Mouse (Mus musculus) CD8-positive naive resting alpha-beta T cell, adult 2 months (primary cell): ENCODE results near the gene Slc4a4.

Source experiments
- DNase-seq, 2 experiments: peaks; one replicate each; pipeline ENCODE4 v3.0.0; 2022; ENCODE audit warnings: low read depth in 2 of 2, low spot score in 2 of 2

The Slc4a4 gene

DNA sequence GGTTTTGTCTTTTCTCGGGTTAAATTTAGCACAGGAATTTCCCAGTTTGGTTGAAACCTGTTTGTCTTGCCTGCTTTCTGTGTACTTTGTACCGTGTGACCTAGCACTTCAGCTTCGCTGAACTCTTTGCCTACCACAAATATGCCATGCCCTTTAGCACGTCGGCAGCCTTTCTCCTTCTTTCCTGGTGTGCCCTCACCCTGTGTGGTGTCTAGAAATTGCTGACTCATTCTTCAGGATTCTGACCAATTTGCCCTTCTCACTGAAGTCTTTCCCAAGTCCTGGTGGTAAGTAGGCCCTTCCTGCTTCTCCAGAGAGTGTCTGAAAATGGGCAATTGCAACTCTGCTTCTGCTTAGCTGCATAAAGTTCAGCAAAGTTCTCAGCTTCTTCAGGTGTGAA is 391.0 kb downstream of the Slc4a4 start:
- DNase-seq = no peak

DNA sequence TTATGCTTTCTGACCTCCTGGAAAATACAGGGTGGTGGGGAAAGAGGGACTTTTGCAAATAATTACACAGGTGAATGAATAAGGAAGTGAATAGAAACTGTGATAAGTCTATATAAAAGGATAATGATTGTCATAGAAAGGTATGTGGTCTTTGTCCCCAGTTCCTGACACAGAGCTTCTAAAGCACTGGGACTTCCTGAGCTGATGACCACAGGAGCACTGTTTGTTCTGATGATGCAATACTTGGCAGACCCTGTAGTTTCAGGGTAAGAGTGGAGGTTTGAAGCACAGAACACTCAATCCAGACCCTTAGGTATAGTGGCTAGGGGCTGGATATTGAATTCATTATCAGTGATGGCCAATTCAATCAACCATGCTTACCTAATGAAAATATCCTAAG is 391.7 kb downstream of the Slc4a4 start:
- DNase-seq = no peak

DNA sequence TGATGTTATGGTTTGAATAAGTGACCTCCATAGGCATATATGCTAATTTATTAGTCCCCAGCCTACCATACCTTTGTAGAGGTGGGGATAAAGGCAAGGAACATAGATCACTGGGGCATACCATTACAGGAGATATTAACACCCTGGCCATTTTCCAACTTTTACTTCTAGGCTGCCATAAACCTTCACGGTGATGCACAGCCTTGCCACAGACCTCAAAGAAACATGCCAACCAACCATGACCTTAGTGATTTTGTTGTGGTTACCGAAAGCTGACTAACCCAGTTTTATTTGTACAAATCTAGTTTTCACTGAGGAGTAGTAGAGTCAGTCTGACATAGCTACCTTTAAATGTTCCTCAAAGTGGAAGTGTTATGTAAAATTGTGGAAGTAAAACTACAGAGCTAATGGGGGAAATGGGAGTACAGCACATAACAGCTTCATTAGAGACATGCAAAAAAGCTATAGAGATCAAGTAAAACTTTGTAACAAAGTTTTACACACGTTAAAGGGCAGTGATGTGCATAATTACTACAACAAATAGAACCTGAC is 393.8 kb downstream of the Slc4a4 start:
- DNase-seq = no peak
